Mouse (Mus musculus): ENCODE results near the gene Hnrnpab.

The Hnrnpab gene

DNA sequence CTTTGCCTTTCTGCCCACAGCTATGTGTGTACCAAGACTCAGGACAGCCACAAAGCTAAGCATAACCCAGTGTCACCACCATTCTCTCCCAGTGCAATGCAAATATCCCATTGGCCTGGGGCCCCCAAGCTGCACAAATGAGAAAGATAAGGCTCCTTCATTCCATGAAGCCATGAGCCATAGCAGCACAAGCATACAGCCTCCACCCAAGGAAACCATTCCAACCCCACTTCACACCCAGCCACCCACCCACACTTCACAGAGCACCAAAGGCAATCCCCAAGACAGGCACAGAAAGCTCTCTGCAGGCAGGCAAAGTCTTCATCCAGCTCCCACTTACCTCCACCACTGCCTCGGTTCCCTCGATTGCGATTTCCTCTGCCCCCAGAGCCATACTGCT, 4.4 kb downstream of the Hnrnpab start:
- no peak for DNase-seq (ENCODE audit: low spot score)

DNA sequence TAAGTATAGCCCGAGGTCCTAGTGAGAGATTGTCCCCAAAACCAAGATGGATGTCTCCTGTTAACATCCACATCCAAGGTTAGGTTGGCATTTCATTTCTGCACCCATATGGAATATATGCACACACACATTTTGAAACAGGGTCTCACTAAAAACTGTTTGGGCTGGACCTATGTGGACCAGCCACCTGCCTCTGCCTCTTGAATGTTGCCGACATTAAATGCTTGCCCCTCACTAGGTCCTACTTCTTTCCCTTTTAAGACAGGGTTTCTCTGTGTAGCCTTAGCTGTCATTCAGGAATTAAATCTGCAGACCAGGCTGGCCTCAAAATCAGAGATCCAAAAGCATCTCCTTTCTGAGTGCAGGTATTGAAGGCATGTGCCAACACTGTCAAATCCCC, 9.1 kb downstream of the Hnrnpab start:
- DNase-seq (ENCODE audit: low spot score): no peak

DNA sequence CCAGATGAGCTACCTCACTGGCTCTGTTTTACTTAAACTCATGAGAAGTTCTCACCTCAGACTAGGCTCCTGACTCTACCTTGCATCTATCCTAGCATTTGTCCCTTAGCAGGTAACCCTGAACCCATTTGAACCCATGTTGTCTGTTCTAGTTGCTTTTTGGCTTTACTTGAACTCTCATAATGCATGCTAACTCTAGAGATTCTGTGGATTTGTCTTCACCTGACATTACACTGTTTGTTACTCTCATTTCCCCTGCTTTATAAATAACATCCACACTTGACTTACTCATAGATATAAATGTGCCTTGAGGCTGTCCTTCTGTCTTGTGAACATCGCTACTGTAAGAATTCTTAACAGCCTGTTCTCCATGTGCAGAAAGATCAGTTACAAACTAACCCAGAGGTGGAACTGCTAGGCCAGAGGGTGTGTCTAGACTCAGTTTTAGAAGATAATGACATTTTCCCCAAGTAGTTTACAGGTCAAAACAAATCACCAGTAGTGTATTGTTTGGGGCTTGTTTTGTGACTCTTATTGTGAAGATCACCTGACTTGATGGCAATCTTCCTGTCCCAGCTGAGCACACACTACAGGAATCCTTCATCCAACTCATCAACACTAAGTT, 11.1 kb downstream of the Hnrnpab start:
- DNase-seq (ENCODE audit: low spot score): no peak

DNA sequence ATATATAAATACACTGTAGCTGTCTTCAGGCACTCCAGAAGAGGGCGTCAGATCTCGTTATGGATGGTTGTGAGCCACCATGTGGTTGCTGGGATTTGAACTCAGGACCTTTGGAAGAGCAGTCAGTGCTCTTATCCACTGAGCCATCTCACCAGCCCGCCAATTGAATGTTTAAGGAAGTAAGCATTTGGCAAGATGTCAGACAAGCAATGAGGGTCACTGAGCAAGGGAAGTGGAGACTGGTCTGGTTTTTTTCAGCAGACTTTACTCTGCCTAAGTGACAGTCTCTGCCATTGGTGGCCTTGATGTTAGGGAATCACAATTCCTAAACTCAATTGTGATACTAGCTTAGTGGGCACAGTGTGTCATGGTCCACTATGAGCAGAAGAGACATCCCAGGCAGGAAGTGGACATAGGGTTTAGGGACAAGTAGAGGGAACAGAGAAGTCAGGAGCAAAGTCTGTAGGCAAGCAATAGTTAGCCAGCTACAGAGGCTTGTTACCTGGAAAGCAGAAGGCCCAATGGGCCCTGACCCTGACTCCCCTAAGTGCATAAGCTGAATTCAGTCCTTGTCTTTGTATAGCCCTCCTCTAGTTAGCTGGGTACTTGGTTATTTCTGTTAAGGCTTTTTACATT, 11.8 kb downstream of the Hnrnpab start:
- peak; percentile 71 for DNase-seq (ENCODE audit: low spot score)

DNA sequence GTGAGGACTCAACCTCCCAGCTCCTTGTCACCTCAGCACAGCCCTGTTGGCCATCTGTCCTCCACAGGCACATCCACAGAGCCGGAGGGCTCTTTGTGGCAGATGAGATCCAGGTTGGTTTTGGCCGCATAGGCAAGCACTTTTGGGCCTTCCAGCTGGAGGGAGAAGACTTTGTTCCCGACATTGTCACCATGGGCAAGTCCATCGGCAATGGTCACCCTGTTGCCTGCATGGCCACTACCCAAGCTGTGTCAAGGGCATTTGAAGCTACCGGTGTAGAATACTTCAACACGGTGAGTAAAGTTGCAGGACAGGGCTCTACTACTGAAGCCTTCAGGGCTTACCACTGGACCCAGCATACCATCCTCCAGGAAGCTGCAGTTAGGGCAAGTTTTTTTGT, 12.8 kb downstream of the Hnrnpab start:
- no peak for DNase-seq (ENCODE audit: low spot score)

DNA sequence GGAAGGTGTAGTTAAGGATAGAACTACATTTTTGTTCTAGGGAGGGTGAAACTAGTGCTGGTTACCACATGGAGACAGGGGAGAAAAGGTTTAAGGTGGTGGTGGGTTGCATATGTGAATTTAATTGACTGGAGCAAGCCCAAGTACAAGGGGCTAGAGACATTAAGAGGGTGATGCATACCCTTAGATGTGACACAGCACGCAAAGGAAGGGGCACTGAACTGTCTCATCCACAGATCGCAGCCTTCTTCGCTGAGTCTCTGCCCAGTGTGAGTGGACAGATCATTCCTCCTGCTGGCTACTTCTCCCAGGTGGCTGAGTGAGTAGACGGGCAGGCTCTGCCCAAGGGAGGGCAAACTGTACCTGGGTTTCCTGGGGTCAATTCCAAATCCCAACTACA, 13.3 kb downstream of the Hnrnpab start:
- DNase-seq (ENCODE audit: low spot score): no peak

DNA sequence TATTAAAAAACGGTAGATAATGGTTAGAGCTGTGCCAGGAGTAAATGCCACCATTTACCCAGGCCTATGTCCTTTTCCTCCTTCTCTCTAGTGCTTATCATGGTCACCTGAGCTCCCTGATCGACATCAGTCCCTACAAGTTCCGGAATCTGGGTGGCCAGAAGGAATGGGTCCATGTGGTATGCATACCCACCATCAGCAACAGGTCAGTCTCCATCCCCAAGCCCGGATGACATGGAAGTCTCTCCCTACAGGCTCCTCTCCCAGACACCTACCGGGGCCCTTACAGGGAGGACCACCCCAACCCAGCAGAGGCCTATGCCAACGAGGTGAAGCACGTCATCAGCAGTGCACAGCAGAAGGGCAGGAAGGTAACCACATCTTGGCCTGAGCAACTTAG, 14.7 kb downstream of the Hnrnpab start:
- DNase-seq (ENCODE audit: low spot score): no peak

GRCm38 (mm10) chr11:51591168-51591567, 15.5 kb downstream of the Hnrnpab start:
- DNase-seq (ENCODE audit: low spot score): peak; percentile 74

GRCm38 (mm10) chr11:51590002-51590401, 16.6 kb downstream of the Hnrnpab start:
- DNase-seq (ENCODE audit: low spot score): no peak

- DNase-seq (ENCODE audit: low spot score): no peak
Measured at GRCm38 (mm10) chr11:51588833-51589232, 17.8 kb downstream of the Hnrnpab start.

DNA sequence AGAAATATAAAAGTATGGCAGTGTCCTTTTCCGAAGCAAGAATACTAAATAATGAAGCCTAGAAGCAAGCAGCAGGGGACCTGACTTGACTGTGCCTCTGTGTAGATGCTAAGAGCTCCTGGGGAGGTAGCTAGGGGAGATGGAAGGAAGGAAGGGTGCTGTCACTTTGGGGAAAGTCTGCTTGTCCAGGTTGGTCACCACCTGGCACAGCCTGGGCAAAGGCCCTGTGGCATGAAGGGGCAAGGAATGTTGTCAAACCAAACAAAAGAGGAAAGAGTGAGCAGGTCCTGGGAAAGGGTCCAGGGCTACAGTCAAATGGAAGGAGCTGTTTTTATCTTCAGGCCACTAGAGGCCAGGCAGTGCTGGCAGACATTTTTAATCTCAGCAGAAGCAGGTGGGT, 19.6 kb downstream of the Hnrnpab start:
- no peak for DNase-seq (ENCODE audit: low spot score)

- no peak for DNase-seq (ENCODE audit: low spot score)
Measured at GRCm38 (mm10) chr11:51586411-51586810, 20.2 kb downstream of the Hnrnpab start.

DNA sequence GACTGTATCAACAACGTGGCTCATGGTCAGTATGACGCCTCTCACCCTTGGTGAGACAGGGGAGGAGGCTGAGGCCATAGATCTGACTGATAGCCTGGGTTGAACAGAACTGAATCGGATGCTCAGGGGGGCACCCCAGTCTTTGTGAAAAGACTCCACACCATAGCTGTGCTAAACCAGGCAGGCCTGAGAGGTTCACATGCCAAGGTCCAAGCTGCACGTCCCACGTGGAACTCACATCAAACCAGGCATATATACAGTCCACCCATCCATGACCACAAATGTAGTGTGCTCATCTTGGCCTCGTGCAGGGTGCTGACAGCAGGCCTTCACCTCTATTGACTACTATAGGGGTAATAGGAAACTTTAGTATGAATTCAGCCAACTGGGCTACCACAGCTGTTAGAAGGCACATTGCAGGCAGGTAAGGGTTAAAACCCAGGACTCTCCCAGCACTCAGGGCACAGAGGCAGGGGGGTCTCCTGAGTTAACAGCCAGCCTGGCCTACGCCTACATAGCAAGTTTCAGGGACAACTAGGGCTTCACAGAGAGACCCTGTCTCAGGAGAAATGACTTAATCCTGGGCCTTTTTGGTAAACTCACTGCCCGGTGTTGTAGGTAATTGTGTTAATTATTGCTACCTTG, 20.9 kb downstream of the Hnrnpab start:
- no peak for DNase-seq (ENCODE audit: low spot score)

DNA sequence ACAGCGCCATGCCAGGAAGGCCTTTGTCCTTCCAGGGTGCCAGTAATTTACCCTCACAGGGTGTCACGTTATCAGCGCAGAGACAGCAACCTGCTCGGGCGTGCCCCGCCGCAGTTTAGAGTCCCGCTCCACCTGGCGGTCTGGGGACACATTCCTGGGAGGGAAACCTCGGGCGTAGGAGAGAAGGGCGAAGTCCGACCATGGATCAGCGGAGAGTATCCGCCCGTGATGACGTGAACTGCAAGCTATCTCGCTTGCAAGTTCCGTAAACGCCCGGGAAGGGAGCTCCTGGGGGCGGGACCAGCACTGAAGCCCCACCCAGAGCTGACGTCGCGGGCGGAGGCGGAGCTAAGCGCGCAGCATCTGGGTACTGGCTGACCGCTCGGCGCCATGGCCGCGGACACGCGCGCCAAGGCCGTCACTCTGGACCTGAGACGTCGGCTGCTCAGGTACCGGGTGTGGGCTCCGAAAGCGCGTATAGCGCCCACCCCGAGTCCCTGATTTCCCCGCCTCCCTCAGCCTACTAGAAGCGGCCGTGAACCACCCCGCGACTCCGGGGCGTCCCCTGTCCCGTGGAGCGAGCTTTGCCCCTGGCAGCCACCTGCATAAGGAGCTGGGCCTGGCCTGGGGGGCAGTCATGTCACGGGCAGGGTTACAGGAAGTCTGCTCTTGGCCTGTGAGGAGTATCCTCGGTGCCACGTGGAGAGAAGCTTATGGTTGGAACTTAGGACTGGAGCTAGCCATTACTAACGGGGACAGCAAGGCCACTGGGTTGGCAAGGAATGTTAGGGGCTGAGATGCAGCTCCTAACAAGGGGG, 22.0 kb downstream of the Hnrnpab start, which contains the start of gene Phykpl:
Gene Phykpl, plus strand, starts transcription at position 327 of the 818 bp plus-strand sequence.
- DNase-seq (ENCODE audit: low spot score): peak; percentile 99

- no peak for DNase-seq (ENCODE audit: low spot score)
Measured at GRCm38 (mm10) chr11:51584057-51584430, 22.6 kb downstream of the Hnrnpab start.

DNA sequence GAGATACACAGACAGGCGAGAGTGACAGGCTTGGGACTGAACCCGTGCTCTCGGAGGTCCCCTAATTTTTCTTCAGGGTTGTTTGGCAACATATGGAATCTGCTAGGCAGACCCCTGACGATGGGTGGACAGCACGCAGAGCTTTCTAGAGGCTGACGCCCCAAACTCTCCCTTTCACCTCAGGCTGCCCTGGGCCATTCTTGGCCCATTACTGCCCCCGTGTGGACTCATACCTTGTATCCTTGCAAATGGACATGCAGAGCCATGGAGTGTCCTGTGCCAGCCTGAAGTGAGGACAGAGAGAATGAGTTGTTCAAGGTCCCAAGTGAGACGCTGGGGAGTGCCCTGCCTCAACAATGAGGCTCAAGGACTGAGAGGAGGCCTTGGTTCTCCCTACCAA, 23.9 kb downstream of the Hnrnpab start:
- peak; percentile 86 for DNase-seq (ENCODE audit: low spot score)

GRCm38 (mm10) chr11:51579024-51579423, 27.6 kb downstream of the Hnrnpab start:
- no peak for DNase-seq (ENCODE audit: low spot score)

GRCm38 (mm10) chr11:51577587-51577986, 29.1 kb downstream of the Hnrnpab start:
- no peak for DNase-seq (ENCODE audit: low spot score)

GRCm38 (mm10) chr11:51576454-51576853, 30.2 kb downstream of the Hnrnpab start:
- DNase-seq (ENCODE audit: low spot score): peak; percentile 55

DNA sequence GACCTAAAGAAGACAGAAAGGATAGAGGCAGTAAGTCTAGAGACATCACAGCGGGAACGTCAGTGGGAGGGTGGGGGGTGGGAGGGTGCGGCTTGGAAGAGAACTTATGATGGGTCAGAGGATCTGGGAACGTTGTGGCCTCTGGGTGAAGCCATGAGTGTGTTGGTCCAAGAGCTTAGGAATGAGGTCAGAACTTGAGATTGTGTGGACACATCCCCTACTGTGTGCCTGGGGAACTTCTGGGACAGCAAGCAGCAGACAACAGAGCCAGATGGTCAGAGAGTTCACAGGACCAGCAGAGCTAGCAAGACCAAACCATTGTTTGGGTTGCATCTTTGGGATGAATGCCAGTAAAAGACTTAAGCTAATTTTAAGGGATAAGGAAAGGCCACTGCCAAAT, 37.8 kb downstream of the Hnrnpab start:
- DNase-seq (ENCODE audit: low spot score): no peak

GRCm38 (mm10) chr11:51565951-51566350, 40.7 kb downstream of the Hnrnpab start:
- no peak for DNase-seq (ENCODE audit: low spot score)

- DNase-seq (ENCODE audit: low spot score): no peak
Measured at GRCm38 (mm10) chr11:51565062-51565461, 41.6 kb downstream of the Hnrnpab start.

GRCm38 (mm10) chr11:51563276-51563675, 43.4 kb downstream of the Hnrnpab start:
- DNase-seq (ENCODE audit: low spot score): no peak

Data from MN1 (cell line).